Mouse (Mus musculus): Measurements from ENCODE around the gene AU040320. TPM values are rescaled to one million over a fixed set of nuclear protein-coding genes. Genes with fewer than 3 reads are reported as not detected.

AU040320 gene
- polyA plus RNA-seq, 1 experiment from 2014 or later = 28.1 TPM

DNA sequence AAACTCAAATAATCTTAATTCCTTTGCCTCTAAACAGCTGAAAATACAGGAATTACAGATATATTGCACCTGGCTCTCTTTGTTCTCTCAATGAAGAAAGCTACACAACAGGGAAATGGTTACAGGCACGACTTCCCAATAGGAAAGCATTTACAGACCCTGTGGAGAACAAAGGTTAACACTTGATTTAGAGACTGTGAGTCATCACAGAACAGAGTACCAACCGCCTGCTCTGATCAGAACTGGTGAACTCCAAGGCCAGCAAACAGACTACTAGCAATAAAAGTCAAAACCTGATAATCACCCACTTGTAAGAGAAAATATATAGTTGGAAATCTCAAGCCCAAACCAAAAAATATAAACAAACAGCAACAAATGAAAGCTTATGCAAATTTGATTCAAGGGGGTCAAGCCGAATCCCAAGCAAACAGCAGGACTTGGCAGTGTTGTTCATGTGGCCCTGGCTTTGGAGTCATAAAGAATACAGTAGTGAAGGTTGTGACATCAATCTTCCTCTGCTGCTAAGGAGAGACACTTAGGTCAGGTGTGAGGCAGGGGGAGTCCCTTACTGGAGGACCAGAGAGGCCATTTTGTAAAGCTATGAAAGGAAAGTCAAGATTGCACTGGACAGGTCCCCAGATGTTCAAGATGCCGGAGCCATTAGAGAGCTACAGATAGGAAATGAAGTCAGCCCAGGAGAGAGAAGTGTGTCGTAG lies 126.4 kb downstream of the AU040320 start:
- Histone ChIP-seq H3K27ac (ENCODE audit: low read depth, low read length) (no peak overlapping the region), H3K4me2 (replicated peaks; ENCODE audit: low read depth, low read length) (no peak overlapping the region), H3K9ac (ENCODE audit: low read depth, low read length) (no peak overlapping the region), H3K9me3 (ENCODE audit: control insufficient read depth, low read length) (no peaks in the 10 kb centered on the region), H3K27me3 (ENCODE audit: control insufficient read depth, insufficient read depth, low read length) (no peaks in the 10 kb centered on the region), H3K4me3 (ENCODE audit: low read depth, low read length) (no peak overlapping the region), H3K4me1 (replicated peaks; ENCODE audit: control insufficient read depth, insufficient read depth, low read length) (no peaks in the 10 kb centered on the region), H3K36me3 (ENCODE audit: control insufficient read depth, insufficient read depth, low read length) (no peaks in the 10 kb centered on the region)
- DNase-seq (ENCODE audit: low spot score) (no peak), ATAC-seq (ENCODE audit: low FRiP score) (no peak)
- 86% methylated on average over 5 of the region's 5 CpGs for WGBS

DNA sequence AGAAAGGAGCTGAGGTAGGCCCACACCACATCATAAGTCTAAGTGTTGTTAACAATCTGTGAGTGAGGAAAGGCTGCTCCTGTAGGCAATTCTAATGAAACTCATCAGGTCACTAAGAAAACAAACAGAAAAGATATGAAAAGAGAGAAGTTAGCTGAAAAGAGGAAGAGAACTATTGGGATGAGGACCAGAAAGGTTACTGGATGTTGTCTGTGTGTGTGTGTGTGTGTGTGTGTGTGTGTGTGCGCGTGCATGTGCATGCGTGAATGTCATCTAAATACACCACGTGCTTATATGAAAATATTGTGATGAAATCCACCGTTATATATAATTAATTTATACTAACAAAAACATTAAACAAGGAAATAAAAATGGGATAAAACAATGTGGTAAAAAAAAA lies 130.3 kb downstream of the AU040320 start:
- Histone ChIP-seq H3K9ac (ENCODE audit: low read depth, low read length) (no peak overlapping the region), H3K4me2 (replicated peaks; ENCODE audit: low read depth, low read length) (no peak overlapping the region), H3K4me1 (replicated peaks; ENCODE audit: control insufficient read depth, insufficient read depth, low read length) (no peaks in the 10 kb centered on the region), H3K27ac (ENCODE audit: low read depth, low read length) (no peak overlapping the region), H3K27me3 (ENCODE audit: control insufficient read depth, insufficient read depth, low read length) (no peaks in the 10 kb centered on the region), H3K9me3 (ENCODE audit: control insufficient read depth, low read length) (no peaks in the 10 kb centered on the region), H3K4me3 (ENCODE audit: low read depth, low read length) (no peak overlapping the region), H3K36me3 (ENCODE audit: control insufficient read depth, insufficient read depth, low read length) (peaks cover 2% of the 10 kb centered on the region; the same call in 1 of the 2 replicates)
- 96% methylated on average over 5 of the region's 5 CpGs for WGBS
- ATAC-seq (ENCODE audit: low FRiP score) (no peak), DNase-seq (ENCODE audit: low spot score) (no peak)

DNA sequence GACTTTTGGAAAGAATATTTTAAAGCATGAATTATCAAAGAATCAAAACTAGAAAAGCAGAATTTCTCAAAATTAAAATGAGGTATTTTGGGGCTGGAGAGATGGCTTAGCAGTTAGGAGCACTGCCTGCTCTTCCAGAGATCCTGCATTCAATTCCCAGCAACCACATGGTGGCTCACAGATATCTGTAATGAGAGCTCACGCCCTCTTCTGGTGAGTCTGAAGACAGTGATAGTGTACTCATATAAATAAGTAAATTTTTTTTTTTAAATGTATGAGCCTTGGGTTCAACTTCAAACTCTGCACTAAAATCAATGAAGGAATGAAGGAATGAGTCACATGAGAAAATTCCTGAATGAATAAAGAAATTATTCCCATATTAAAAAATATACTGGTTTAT lies 132.6 kb downstream of the AU040320 start:
- Histone ChIP-seq H3K27ac (ENCODE audit: low read depth, low read length) (no peak overlapping the region), H3K4me3 (ENCODE audit: low read depth, low read length) (no peak overlapping the region), H3K36me3 (ENCODE audit: control insufficient read depth, insufficient read depth, low read length) (peaks cover 2% of the 10 kb centered on the region; the same call in 1 of the 2 replicates), H3K4me2 (replicated peaks; ENCODE audit: low read depth, low read length) (no peak overlapping the region), H3K9me3 (ENCODE audit: control insufficient read depth, low read length) (no peaks in the 10 kb centered on the region), H3K27me3 (ENCODE audit: control insufficient read depth, insufficient read depth, low read length) (no peaks in the 10 kb centered on the region), H3K9ac (ENCODE audit: low read depth, low read length) (no peak overlapping the region), H3K4me1 (replicated peaks; ENCODE audit: control insufficient read depth, insufficient read depth, low read length) (no peaks in the 10 kb centered on the region)
- ATAC-seq (ENCODE audit: low FRiP score) (no peak), DNase-seq (ENCODE audit: low spot score) (peak; percentile 18)
- WGBS = 47% methylated on average over 1 of the region's 1 CpGs

DNA sequence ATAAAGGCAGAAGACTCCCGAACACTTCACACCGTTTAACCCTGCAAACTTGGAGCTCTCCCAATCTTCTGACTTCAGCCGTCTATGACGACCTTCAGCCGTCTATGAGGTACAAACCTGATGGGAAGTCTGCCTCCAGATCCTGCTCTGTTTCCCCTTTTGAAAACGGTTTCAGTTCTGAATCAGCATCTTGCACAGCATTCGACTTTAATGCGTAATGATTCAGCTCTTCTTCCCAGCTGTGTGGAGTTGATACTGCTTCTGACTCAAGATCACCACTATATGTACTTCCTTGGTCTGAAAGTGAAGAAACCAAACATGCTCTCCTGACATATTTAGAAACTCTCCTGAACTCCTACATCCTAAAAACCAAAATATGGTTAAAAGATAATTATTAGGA lies 136.5 kb downstream of the AU040320 start:
- peaks cover 2% of the 10 kb centered on the region; the same call in 1 of the 2 replicates for H3K36me3 ChIP-seq (ENCODE audit: control insufficient read depth, insufficient read depth, low read length)

More for the DNA sequence above, 136.5 kb downstream of the AU040320 start:
- Histone ChIP-seq H3K4me3 (ENCODE audit: low read depth, low read length) (no peak overlapping the region), H3K9ac (ENCODE audit: low read depth, low read length) (no peak overlapping the region), H3K4me1 (replicated peaks; ENCODE audit: control insufficient read depth, insufficient read depth, low read length) (no peaks in the 10 kb centered on the region), H3K4me2 (replicated peaks; ENCODE audit: low read depth, low read length) (no peak overlapping the region), H3K27ac (ENCODE audit: low read depth, low read length) (no peak overlapping the region), H3K9me3 (ENCODE audit: control insufficient read depth, low read length) (no peaks in the 10 kb centered on the region), H3K27me3 (ENCODE audit: control insufficient read depth, insufficient read depth, low read length) (no peaks in the 10 kb centered on the region)
- 96% methylated on average over 8 of the region's 8 CpGs for WGBS
- DNase-seq (ENCODE audit: low spot score) (no peak), ATAC-seq (ENCODE audit: low FRiP score) (no peak)

Other genes starting within 250 kb of the AU040320 start
- 2.7 and 4.1 TPM in 2 replicates for gene Ago4, start 220.1 kb upstream of the AU040320 start, polyA plus RNA-seq (2014; fragmentation: Nextera tagmentation; extraction: Ambion mirVana)
- 41.8 and 53.7 TPM in 2 replicates for gene Clspn, start 196.6 kb upstream of the AU040320 start, polyA plus RNA-seq (2014; fragmentation: Nextera tagmentation; extraction: Ambion mirVana)
- 1.9 and 3.0 TPM in 2 replicates for gene 5730409E04Rik, start 143.7 kb upstream of the AU040320 start, polyA plus RNA-seq (2014; fragmentation: Nextera tagmentation; extraction: Ambion mirVana)
- 517 and 551 TPM in 2 replicates for gene Psmb2, start 75.9 kb upstream of the AU040320 start, polyA plus RNA-seq (2014; fragmentation: Nextera tagmentation; extraction: Ambion mirVana)
- 0.95 and 0.99 TPM in 2 replicates for gene Tfap2e, start 17.3 kb upstream of the AU040320 start, polyA plus RNA-seq (2014; fragmentation: Nextera tagmentation; extraction: Ambion mirVana)
- gene Ncdn, start 106 bp upstream of the AU040320 start, polyA plus RNA-seq (2014; fragmentation: Nextera tagmentation; extraction: Ambion mirVana) = 24.5 and 27.0 TPM in 2 replicates
- gene Zmym4, start 214.6 kb downstream of the AU040320 start, polyA plus RNA-seq (2014; fragmentation: Nextera tagmentation; extraction: Ambion mirVana) = 25.2 and 38.8 TPM in 2 replicates

All from hindbrain, embryonic 11.5 days (tissue).